Mouse (Mus musculus) midbrain, embryonic 11.5 days (tissue): ENCODE data around the gene Cog4. TPM values are rescaled to one million over a fixed set of nuclear protein-coding genes. Genes with fewer than 3 reads are reported as not detected.
A peak's percentile ranks its signal among the peaks of the same experiment; 100 is the strongest.
"Not testable (repeated sequence)": the region's sequence is repeated elsewhere in the genome, so short reads cannot be mapped to it uniquely, and the experiment has no call there.

Experiments used
- ATAC-seq: fragments of 200-750 bp; cut with Nextera tagmentation; 2 replicates; pipeline ENCODE4 v1.8.0; 2017; ENCODE audit warnings: moderate TSS enrichment, moderate library complexity; ENCODE audit not compliant: low FRiP score
- DNase-seq: peaks from one replicate; pipeline ENCODE4 v3.0.0; 2015; ENCODE audit warnings: low spot score; ENCODE audit errors: missing footprints
- H3K27ac ChIP-seq: fragments of 300-500 bp; sonication (generic); 2 replicates; pipeline ENCODE4 v1.5.1; 2014; ENCODE audit warnings: low read depth, low read length
- H3K27me3 ChIP-seq: fragments of 300-500 bp; sonication (generic); 2 replicates; pipeline ENCODE4 v1.6.1; 2014; ENCODE audit warnings: mild to moderate bottlenecking, low read length, moderate library complexity, mixed read lengths; ENCODE audit not compliant: control insufficient read depth, insufficient read depth
- H3K36me3 ChIP-seq: fragments of 300-500 bp; sonication (generic); 2 replicates; pipeline ENCODE4 v1.6.1; 2014; ENCODE audit warnings: mild to moderate bottlenecking, low read length, moderate library complexity, mixed read lengths; ENCODE audit not compliant: control insufficient read depth, insufficient read depth
- H3K4me1 ChIP-seq: fragments of 300-500 bp; sonication (generic); 2 replicates; pipeline ENCODE4 v1.6.1; 2014; ENCODE audit warnings: low read length; ENCODE audit not compliant: control insufficient read depth, insufficient read depth
- H3K4me2 ChIP-seq: fragments of 300-500 bp; sonication (generic); 2 replicates; pipeline ENCODE4 v1.6.1; 2014; ENCODE audit warnings: mild to moderate bottlenecking, moderate library complexity
- H3K4me3 ChIP-seq: fragments of 300-500 bp; sonication (generic); 2 replicates; pipeline ENCODE4 v1.5.1; 2014; ENCODE audit warnings: low read depth, low read length
- H3K9ac ChIP-seq: fragments of 300-500 bp; sonication (generic); 2 replicates; pipeline ENCODE4 v1.6.1; 2014; ENCODE audit warnings: low read length
- H3K9me3 ChIP-seq: fragments of 300-500 bp; sonication (generic); 2 replicates; pipeline ENCODE4 v1.6.1; 2016; ENCODE audit warnings: low read length; ENCODE audit not compliant: control insufficient read depth
- WGBS: fragments of 180-500 bp; shearing (Covaris S2); extraction: QIAGEN DNeasy Blood & Tissue Kit; methylation state at CpG from one replicate; pipeline ENCODE4 v1.1.7; 2014; 5-methylcytosine and 5-hydroxymethylcytosine counted together
- polyA plus RNA-seq: library from polyadenylated mRNA; unstranded; fragments of >200 nt; fragmentation: Nextera tagmentation; extraction: Ambion mirVana; gene quantifications from 2 replicates; pipeline ENCODE4 v1.2.1, GENCODE M21; 2014

The Cog4 gene
- polyA plus RNA-seq, 1 experiment from 2014 or later = 65.3 TPM

GRCm38 (mm10) chr8:110847171-110847549, 760 bp downstream of the Cog4 start:
- DNase-seq (no peak), ATAC-seq (peak; percentile 56)
- Histone ChIP-seq H3K9me3 (no peaks in the 10 kb centered on the region), H3K9ac (peak overlapping the region; percentile 97), H3K4me1 (peaks cover 13% of the 10 kb centered on the region), H3K36me3 (peaks cover 18% of the 10 kb centered on the region), H3K27ac (no peak overlapping the region), H3K27me3 (no peaks in the 10 kb centered on the region), H3K4me3 (peak overlapping the region; percentile 96), H3K4me2 (peak overlapping the region; percentile 86)
- WGBS = 3% methylated on average over 13 of the region's 13 CpGs

- WGBS = 59% methylated on average over 14 of the region's 14 CpGs
- no peak for DNase-seq
- Histone ChIP-seq H3K4me2 (peak overlapping the region; percentile 86), H3K9me3 (no peaks in the 10 kb centered on the region), H3K4me3 (peak overlapping the region; percentile 96), H3K27me3 (no peaks in the 10 kb centered on the region), H3K36me3 (peaks cover 18% of the 10 kb centered on the region), H3K9ac (peak overlapping the region; percentile 97), H3K4me1 (peaks cover 13% of the 10 kb centered on the region), H3K27ac (no peak overlapping the region)
- no peak for ATAC-seq
Measured at GRCm38 (mm10) chr8:110847645-110848495, 1.5 kb downstream of the Cog4 start.

GRCm38 (mm10) chr8:110851186-110851585, 4.8 kb downstream of the Cog4 start:
- no peak for DNase-seq
- Histone ChIP-seq H3K4me1 (peaks cover 7% of the 10 kb centered on the region), H3K9ac (no peak overlapping the region), H3K36me3 (peaks cover 23% of the 10 kb centered on the region), H3K27me3 (no peaks in the 10 kb centered on the region), H3K27ac (no peak overlapping the region), H3K9me3 (no peaks in the 10 kb centered on the region), H3K4me2 (no peak overlapping the region), H3K4me3 (no peak overlapping the region)
- no peak for ATAC-seq
- WGBS = 96% methylated on average over 10 of the region's 10 CpGs

GRCm38 (mm10) chr8:110856073-110856472, 9.7 kb downstream of the Cog4 start:
- H3K9me3 ChIP-seq, ATAC-seq, H3K9ac ChIP-seq, H3K27ac ChIP-seq, H3K27me3 ChIP-seq, H3K4me3 ChIP-seq, H3K4me2 ChIP-seq, DNase-seq, H3K4me1 ChIP-seq: not testable (repeated sequence)
- peaks cover 26% of the 10 kb centered on the region for H3K36me3 ChIP-seq
- WGBS = over 99% methylated on average over 4 of the region's 4 CpGs

GRCm38 (mm10) chr8:110856760-110857461, 10.5 kb downstream of the Cog4 start:
- WGBS = 86% methylated on average over 4 of the region's 5 CpGs
- H3K27ac ChIP-seq = no peak overlapping the region
- H3K9ac ChIP-seq = no peak overlapping the region
- H3K27me3 ChIP-seq = no peaks in the 10 kb centered on the region
- H3K4me3 ChIP-seq = no peak overlapping the region
- no peaks in the 10 kb centered on the region for H3K4me1 ChIP-seq
- no peaks in the 10 kb centered on the region for H3K9me3 ChIP-seq
- ATAC-seq = no peak
- peaks cover 25% of the 10 kb centered on the region for H3K36me3 ChIP-seq
- no peak overlapping the region for H3K4me2 ChIP-seq
- no peak for DNase-seq

- Histone ChIP-seq H3K4me2 (no peak overlapping the region), H3K9me3 (no peaks in the 10 kb centered on the region), H3K27me3 (no peaks in the 10 kb centered on the region), H3K4me1 (no peaks in the 10 kb centered on the region), H3K4me3 (no peak overlapping the region), H3K27ac (no peak overlapping the region), H3K36me3 (peaks cover 16% of the 10 kb centered on the region; the same call in 1 of the 2 replicates), H3K9ac (no peak overlapping the region)
- no peak for ATAC-seq
- DNase-seq = no peak
- WGBS = 87% methylated on average over 7 of the region's 7 CpGs
Measured at GRCm38 (mm10) chr8:110859651-110860501, 13.5 kb downstream of the Cog4 start.

GRCm38 (mm10) chr8:110861347-110862025, 15.1 kb downstream of the Cog4 start:
- not testable (repeated sequence) for H3K4me1 ChIP-seq, H3K9me3 ChIP-seq, H3K27ac ChIP-seq, H3K9ac ChIP-seq, ATAC-seq, H3K4me3 ChIP-seq, DNase-seq, H3K4me2 ChIP-seq, H3K27me3 ChIP-seq
- H3K36me3 ChIP-seq = peaks cover 16% of the 10 kb centered on the region; the same call in 1 of the 2 replicates
- 90% methylated on average over 7 of the region's 7 CpGs for WGBS

GRCm38 (mm10) chr8:110870501-110870900, 24.1 kb downstream of the Cog4 start:
- no peak overlapping the region for H3K27ac ChIP-seq
- H3K9ac ChIP-seq = no peak overlapping the region
- peaks cover 22% of the 10 kb centered on the region for H3K36me3 ChIP-seq
- 95% methylated on average over 2 of the region's 2 CpGs for WGBS
- H3K27me3 ChIP-seq = no peaks in the 10 kb centered on the region
- H3K4me2 ChIP-seq = no peak overlapping the region
- H3K9me3 ChIP-seq = no peaks in the 10 kb centered on the region
- no peak for DNase-seq
- H3K4me1 ChIP-seq = no peaks in the 10 kb centered on the region
- H3K4me3 ChIP-seq = no peak overlapping the region
- no peak for ATAC-seq
